17 mouse cellular contexts compared by ENCODE assay signal in genomic region chr13:58756125-58756524, GRCm38 (mm10). TPM values are rescaled to one million over a fixed set of nuclear protein-coding genes. Genes with fewer than 3 reads are reported as not detected.
"Had no signal": no experiment of that assay in that cellular context is flagged by ENCODE, and none has a peak within 500 bp of the region (broad histone marks: within the 10 kb centered on the region; RNA-seq: fewer than 3 reads in every experiment).

No protein-coding gene starts in this region.

- H3K27ac ChIP-seq: limb, embryonic 12.5 days; liver, embryonic 14.5 days; midbrain, embryonic 10.5 days; neural tube, embryonic 15.5 days; stomach, postnatal 0 days had no signal

- H3K36me3 ChIP-seq: limb, embryonic 12.5 days; midbrain, embryonic 10.5 days; neural tube, embryonic 15.5 days had no signal

- H3K9ac ChIP-seq: limb, embryonic 12.5 days; liver, embryonic 14.5 days; lung, embryonic 14.5 days; neural tube, embryonic 15.5 days had no signal

- H3K9me3 ChIP-seq: limb, embryonic 12.5 days; midbrain, embryonic 10.5 days; neural tube, embryonic 15.5 days had no signal

- ATAC-seq: hindbrain, embryonic 16.5 days; inflammation-experienced regulatory T-cells, adult 6 months; intestine, postnatal 0 days had no signal

- H3K4me1 ChIP-seq: midbrain, embryonic 10.5 days; neural tube, embryonic 15.5 days had no signal

- H3K4me2 ChIP-seq: limb, embryonic 12.5 days; lung, embryonic 14.5 days; neural tube, embryonic 15.5 days had no signal

- DNase-seq: layer of hippocampus, adult 9-11 months; layer of hippocampus, postnatal 36 days; lung, embryonic 14.5 days; lung, postnatal 10 days; lung, postnatal 4 days; midbrain, embryonic 14.5 days; thymus, postnatal 14 days had no signal

- H3K4me3 ChIP-seq: limb, embryonic 12.5 days; midbrain, embryonic 10.5 days; myocyte; neural tube, embryonic 15.5 days had no signal

- H3K27me3 ChIP-seq: limb, embryonic 12.5 days; neural tube, embryonic 15.5 days had no signal

RNA-seq across cellular contexts. Expression of gene Ntrk2, which starts 50.2 kb away (rescaled TPM):
- total RNA-seq: megakaryocyte, adult 5-6 weeks had no signal
- polyA plus RNA-seq: myocyte had no signal
